Mouse (Mus musculus) heart, postnatal 10 days (tissue): ENCODE results near the gene Scarf1. TPM values are rescaled to one million over a fixed set of nuclear protein-coding genes. Genes with fewer than 3 reads are reported as not detected.
"Not testable (repeated sequence)": the region's sequence is repeated elsewhere in the genome, so short reads cannot be mapped to it uniquely, and the experiment has no call there.

Source experiments
- DNase-seq, 2 experiments: peaks; one replicate each; pipeline ENCODE4 v3.0.0; 2021
- intact Hi-C: fragments of 180-260 bp; cut with DNase I; formaldehyde crosslinking; loops from one replicate; pipeline ENCODE4 v1.15.1; 2025
- total RNA-seq, 2 experiments: library from RNA; stranded (reverse); gene quantifications; 2 replicates each; pipeline ENCODE4 v1.2.3; 2021

The Scarf1 gene
- total RNA-seq, 2 experiments from 2014 or later = 15.9 to 17.8 TPM

DNA sequence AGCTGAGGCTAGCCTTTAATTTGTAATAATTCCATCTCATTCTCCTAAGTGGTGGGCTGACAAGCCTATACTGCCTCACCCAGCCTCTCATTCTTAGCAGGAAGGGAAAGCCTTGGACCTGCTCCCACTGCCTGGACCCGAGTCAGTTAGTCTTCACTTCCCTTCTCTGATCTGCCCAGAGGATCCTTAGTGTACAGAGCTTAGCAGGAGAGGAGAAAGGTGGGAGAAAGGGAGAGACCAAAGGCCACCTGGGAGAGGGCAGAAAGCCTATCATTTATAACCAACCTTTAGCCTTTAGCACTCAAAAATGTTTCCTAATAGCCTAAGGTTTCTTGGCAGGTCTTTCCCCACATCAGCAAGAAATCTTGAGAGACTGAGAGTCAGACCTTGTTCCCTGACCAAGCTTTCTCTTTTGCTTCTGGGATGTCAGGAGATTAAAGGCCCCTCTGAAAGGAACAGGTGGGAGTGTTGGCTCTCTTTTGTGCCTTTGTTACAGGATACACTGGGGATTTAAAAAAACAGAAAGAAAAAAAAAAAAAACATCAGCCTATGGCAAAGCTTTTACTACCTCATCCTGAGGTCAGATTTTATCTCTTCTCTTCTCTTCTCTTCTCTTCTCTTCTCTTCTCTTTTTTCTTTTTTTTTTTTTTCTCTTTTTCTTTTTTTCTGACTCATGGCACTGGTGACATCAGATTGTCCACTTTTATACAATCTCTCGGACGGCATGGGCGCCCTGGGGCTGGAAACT is 21.1 kb downstream of the Scarf1 start:
- intact Hi-C loops = no loop called here
- no peak for DNase-seq

GRCm38 (mm10) chr11:75535106-75535795 is 21.9 kb downstream of the Scarf1 start:
- intact Hi-C loops = no loop called here
- DNase-seq = no peak

GRCm38 (mm10) chr11:75536255-75537024 is 23.1 kb downstream of the Scarf1 start:
- DNase-seq = no peak
- intact Hi-C loops = no loop called here

- intact Hi-C loops = no loop called here
- DNase-seq = no peak
Observed at GRCm38 (mm10) chr11:75537025-75537414, 23.7 kb downstream of the Scarf1 start.

DNA sequence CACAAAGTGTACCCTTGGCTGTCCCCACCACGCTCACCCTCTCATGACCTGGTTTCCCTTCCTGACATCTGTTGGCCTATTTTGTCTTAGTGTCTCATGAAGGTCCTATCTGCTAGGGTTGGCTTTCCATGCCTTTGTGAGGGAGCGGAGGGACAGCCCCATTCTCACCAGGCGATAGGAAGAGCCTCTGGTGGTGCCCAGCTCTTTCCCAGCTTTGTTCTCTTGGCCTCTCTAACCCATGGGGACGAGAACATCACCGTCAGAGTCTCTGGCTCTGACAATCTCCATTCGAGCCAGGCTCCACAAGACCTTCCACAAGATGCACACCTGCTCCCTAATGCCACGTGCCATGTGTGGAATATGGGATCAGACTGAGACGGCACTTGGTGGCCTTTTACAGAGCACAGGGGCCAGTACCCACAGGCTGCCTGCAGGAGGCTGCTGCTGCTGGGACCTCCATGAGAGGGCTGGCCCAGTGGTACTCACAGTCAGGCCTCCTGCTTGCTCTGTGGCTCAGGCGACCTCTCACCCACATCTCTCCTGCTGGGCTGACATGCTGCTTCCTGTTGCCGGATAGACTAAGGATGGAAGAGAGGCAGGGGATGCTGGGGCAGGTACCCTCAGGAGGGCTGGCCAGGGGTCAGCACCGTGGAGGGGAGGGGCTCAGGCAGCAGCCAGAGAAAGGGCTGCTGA is 24.3 kb downstream of the Scarf1 start:
- intact Hi-C loops = no loop called here
- peak in 1 of 2 experiments; percentile 57 for DNase-seq

DNA sequence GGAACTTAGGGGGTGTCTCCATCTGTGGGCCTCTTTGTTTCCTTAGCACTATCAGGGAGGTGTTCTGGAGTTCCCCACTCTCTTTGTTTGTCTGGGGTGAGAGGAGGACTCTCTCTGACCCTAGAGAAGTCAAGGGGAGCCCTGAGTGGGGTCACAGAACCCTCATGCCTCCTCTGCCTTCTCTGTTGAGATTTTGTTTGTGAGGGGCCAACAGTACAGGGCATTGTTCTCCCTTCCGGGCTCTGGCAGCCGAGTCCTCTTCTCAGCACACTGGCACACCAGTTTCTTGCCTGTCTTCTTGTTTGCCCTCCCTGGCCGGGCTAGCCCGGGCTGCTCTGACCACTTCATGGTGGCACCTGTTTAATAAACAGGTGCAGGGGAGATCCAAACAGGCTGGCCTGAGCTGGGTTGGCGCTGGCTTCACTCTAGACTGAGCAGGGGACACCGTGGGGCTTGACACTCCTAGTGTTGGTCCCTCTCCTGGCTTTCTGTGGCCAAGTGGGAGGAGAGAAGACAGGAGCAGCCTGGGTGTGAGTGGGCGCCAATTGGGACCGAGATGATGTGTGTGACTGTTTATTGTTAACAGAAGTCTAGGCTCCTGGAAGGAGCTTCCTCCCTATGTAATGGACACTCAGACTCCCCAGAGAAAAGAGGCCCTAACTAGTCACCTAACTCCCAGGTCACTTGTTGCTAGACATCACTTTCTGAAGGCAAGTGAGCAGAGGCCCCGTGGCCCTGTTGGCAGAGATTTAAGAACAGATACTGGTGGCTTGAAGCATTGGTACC is 25.0 kb downstream of the Scarf1 start:
- intact Hi-C loops = no loop called here
- no peak for DNase-seq

DNA sequence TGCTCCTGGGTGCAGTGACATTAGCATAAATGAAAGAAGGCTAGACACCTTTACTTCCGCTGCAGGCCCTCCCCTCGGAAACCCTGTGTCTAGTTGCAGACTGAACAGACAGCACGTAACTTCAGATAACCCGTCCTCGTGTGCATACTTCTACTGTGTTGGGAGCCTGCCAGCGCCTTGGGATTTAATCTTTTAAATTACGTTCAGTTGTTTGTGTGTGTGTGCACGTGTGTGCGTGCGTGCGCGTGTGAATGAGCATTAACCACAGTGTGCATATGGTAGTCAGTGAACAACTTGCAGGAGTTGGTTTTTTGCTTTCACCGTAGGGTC is 25.6 kb downstream of the Scarf1 start:
- intact Hi-C loops = no loop called here
- DNase-seq = no peak

DNA sequence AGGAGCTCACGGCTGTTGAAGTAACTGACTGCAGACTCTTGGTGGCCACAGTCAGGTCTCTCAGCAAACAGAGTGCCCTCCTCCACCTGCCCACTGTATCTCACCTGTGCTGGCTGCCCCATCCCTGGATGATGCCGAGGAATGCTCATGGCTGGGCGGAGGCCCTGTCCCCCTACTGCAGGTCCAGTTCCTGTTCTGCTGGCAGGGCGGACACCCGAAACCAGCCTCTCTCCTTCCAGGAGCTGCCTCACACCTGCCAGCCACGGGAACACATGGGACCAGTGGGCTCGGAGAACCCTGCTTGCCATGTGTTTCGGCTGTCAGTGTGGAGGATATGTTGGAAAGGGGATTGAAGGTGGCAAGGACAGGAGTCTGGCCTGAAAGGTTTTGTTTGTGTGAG is 26.9 kb downstream of the Scarf1 start:
- DNase-seq = no peak
- intact Hi-C loops = no loop called here

GRCm38 (mm10) chr11:75540710-75541581 is 27.6 kb downstream of the Scarf1 start:
- no peak for DNase-seq
- intact Hi-C loops = no loop called here

DNA sequence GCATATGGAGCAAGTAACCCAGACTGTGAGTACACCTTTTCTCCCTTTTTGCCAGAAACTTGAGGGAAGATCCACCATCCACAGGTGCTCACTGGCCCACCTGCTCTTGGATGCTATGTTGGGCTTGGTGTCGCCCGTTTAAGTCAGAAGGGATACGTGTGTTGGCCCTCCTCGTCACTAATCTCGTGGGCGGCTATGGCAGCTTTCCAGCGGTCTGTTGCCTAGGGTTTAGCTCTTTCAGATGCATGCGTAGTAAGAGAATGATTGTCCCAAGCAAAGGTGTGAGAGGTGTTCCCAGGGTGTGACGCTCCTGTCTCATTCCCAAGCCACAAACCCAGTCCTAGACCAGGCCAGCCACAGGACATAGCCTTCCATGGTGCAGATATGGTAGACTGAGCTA is 31.4 kb downstream of the Scarf1 start:
- intact Hi-C loops = no loop called here
- no peak for DNase-seq

DNA sequence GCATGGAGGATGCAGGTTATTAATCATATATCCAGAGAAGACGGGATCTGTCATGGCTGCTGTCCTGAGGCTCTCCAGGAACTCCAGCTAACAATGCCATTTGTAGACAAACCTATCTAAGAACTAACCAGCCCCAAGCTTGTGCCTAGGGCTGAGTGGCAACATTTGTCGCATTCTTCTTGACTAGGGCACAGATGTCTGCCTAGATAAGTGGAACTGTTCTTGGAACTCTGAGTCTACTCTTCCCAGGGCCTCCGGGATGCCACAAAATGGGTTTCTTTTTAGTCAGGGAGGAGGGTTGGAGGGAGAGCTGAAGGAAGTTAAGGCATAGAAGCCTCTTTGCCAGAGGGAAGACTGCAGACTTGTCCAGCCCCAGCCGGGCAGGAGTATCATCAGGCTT is 32.7 kb downstream of the Scarf1 start:
- intact Hi-C loops = no loop called here

DNA sequence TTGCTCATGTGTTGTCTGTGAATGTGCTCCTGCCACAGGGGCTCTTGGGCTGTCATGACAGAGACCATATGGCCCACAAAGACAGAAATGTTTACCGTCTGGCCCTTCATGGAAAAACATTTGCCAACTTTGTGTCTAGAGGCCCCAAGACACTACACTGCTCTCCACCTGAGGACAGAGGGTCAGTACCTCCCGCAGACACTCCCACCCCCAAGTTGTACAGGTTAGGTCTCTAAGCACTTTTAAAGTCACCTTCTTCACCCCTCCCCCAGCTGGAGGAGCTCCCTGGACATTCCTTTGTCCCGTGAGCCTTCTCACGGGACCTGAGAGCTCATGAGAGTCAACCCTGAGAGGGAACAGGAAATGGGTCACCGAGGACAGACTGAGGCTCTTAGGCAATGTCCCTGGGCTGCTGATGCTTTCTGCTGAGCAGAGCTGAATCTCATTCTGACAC is 36.3 kb downstream of the Scarf1 start:
- intact Hi-C loops = no loop called here
- DNase-seq = no peak

More for the DNA sequence above, 32.7 kb downstream of the Scarf1 start:
- no peak for DNase-seq

DNA sequence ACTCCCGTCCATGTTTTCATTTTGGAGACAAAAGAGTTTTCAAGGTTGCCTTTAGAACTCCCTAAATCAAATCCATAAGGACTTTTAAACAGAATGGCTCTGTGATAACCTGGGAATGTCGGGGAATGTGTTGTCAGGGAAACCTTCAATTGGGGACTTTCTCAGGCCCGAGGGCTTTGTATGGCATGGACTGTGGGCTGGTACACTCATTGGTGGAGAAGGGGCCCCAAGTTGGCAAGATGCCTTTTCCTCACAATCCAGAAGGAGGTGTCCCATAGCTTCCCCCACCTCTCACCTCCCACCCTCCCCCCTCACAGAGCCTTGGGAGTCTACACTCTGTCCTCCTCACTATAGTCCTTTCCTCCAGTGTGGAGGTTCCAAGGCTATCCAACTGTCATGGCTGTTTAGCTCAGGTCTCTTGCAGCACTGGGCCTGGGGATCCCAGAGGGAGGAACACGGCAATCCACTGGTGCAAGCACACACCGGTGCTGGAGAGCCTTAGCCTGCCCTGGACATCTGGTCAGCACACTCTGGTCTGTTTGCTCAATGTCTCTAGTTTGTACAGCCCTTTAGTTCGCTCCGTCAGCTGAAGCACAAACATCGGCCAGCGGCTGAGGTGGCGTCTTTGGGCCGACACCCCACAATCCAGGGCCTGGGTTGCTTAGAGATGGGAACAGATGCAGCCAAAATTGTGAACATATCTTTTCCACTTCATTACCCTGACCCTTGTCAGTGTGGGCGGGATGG is 37.0 kb downstream of the Scarf1 start:
- intact Hi-C loops = no loop called here
- no peak for DNase-seq

GRCm38 (mm10) chr11:75551321-75551720 is 38.0 kb downstream of the Scarf1 start:
- intact Hi-C loops = no loop called here
- DNase-seq = no peak

GRCm38 (mm10) chr11:75551961-75552441 is 38.7 kb downstream of the Scarf1 start:
- intact Hi-C loops = loop anchor here (2.0 kb wide), 1 partner anchor 21 kb away; no protein-coding TSS in a partner anchor
- peak; percentile 75 to 77 for DNase-seq

- no peak for DNase-seq
- intact Hi-C loops = loop anchor here (2.0 kb wide), 1 partner anchor 20 kb away; no protein-coding TSS in a partner anchor
Observed at GRCm38 (mm10) chr11:75552906-75553482, 39.7 kb downstream of the Scarf1 start.

DNA sequence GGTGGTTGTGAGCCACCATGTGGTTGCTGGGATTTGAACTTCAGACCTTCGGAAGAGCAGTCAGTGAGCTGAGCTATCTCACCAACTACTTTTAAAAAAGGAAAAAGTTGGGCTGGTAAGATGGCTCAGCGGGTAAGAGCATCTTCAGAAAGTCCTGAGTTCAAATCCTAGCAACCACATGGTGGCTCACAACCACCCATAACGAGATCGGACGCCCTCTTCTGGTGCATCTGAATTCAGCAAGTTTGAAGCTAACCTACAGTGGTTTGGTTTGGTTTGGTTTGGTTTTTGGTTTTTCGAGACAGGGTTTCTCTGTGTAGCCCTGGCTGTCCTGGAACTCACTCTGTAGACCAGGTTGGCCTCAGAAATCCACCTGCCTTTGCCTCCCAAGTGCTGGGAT is 42.7 kb downstream of the Scarf1 start:
- DNase-seq, intact Hi-C loops: not testable (repeated sequence)

DNA sequence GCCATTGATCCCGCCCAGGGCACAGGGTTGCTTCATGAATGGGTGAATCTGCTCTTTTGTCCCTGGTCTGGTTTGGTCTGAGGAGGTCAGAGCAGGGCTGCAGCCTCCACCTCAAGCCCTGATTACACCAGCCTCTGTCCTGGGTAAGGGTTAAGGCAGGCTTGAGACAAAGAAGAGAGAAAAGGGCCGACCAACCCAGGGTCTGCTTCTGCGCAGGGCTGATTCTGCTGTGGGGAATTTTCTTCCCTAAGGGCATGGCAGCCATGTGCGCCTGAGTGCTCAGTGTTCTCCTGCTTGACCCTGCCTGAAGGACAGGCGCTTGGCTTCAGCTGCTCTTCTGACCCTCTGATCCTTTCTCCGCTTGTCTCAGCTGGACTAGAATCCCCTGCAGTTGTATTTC is 43.8 kb downstream of the Scarf1 start:
- intact Hi-C loops = no loop called here
- DNase-seq = no peak
